Comparison of ENCODE assay signal across 7 mouse cellular contexts in the genomic region with DNA sequence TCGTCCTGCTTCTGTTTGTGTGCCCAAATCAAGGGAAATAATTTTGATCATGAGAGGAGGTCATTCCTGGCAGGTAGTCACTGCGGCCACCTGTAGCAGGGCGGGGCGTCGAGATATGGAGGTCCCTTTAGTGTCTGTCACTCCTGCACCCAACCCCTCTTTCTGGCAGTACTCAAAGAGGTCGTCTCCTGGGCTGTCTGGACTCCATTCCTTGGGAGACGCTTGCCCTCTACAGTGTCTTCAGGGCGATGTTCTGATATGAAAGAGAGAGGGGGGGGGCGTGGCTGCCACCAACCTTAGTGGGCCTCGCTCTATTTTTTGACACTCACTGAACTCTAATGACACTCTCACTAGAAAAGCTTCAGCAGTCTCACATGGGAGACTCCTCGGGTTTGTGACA. TPM values are rescaled to one million over a fixed set of nuclear protein-coding genes. Genes with fewer than 3 reads are reported as not detected.
DNase-seq lines count a peak whose midpoint lies in the region; ATAC-seq and TF ChIP-seq lines count a peak whose summit lies in the region.

No protein-coding gene starts in this region.

- peak overlapping the region; percentile 63 for H3K4me2 ChIP-seq in lung, postnatal 0 days (replicated peaks; ENCODE audit: low read depth, low read length)
- peak overlapping the region; percentile 93 for H3K4me2 ChIP-seq in intestine, embryonic 14.5 days (ENCODE audit: low read length)
- peak overlapping the region; percentile 63 for H3K4me2 ChIP-seq in neural tube, embryonic 14.5 days (ENCODE audit: low read depth, low read length)

- no peak for ATAC-seq in lung, postnatal 0 days
- ATAC-seq in intestine, embryonic 14.5 days (replicated peaks; ENCODE audit: low FRiP score, low TSS enrichment, low read depth) = no peak
- no peak for ATAC-seq in neural tube, embryonic 14.5 days (ENCODE audit: low read depth)
- no peak for ATAC-seq in monocyte, adult 5-6 weeks (replicated peaks; ENCODE audit: insufficient number of reproducible peaks, low FRiP score, low TSS enrichment, poor library complexity, severe bottlenecking)

- H3K9me3 ChIP-seq in lung, postnatal 0 days (ENCODE audit: low read length) = no peaks in the 10 kb centered on the region
- H3K9me3 ChIP-seq in intestine, embryonic 14.5 days (ENCODE audit: control insufficient read depth, low read length) = no peaks in the 10 kb centered on the region
- no peaks in the 10 kb centered on the region for H3K9me3 ChIP-seq in neural tube, embryonic 14.5 days (ENCODE audit: control insufficient read depth, low read length)

- no peak for TF ChIP-seq CTCF in lung, postnatal 0 days (IDR thresholded peaks at IDR 0.05)
- TF ChIP-seq CTCF in embryonic fibroblast, embryonic 13.5 days (IDR thresholded peaks at IDR 0.05; ENCODE audit: borderline replicate concordance, insufficient read depth, low read length) = no peak

- peaks cover 8% of the 10 kb centered on the region; the same call in 1 of the 2 replicates for H3K36me3 ChIP-seq in lung, postnatal 0 days (ENCODE audit: insufficient read depth, low read length)
- H3K36me3 ChIP-seq in intestine, embryonic 14.5 days (ENCODE audit: control insufficient read depth, insufficient read depth, low read length) = peaks cover 15% of the 10 kb centered on the region
- peaks cover 9% of the 10 kb centered on the region for H3K36me3 ChIP-seq in neural tube, embryonic 14.5 days (ENCODE audit: control insufficient read depth, insufficient read depth, low read length)

- peak; percentile 24 for DNase-seq in lung, postnatal 0 days (ENCODE audit: low spot score)
- DNase-seq in lung, adult 18-20 months = no peak
- DNase-seq in intestine, embryonic 14.5 days (ENCODE audit: low spot score) = no peak
- no peak for DNase-seq in layer of hippocampus, adult 11-12 months (ENCODE audit: low spot score)

- no peaks in the 10 kb centered on the region for H3K27me3 ChIP-seq in lung, postnatal 0 days (replicated peaks; ENCODE audit: insufficient read depth, low read length)
- H3K27me3 ChIP-seq in intestine, embryonic 14.5 days (replicated peaks; ENCODE audit: control insufficient read depth, insufficient read depth, low read length) = 0 out of 2 replicates have a peak, but pooled peaks cover 3% of the 10 kb centered on the region
- H3K27me3 ChIP-seq in neural tube, embryonic 14.5 days (ENCODE audit: control insufficient read depth, insufficient read depth, low read length) = no peaks in the 10 kb centered on the region

- H3K4me3 ChIP-seq in lung, postnatal 0 days (ENCODE audit: low read depth, low read length) = peak overlapping the region; percentile 61
- H3K4me3 ChIP-seq in embryonic fibroblast, embryonic 13.5 days (ENCODE audit: insufficient read depth, low read length) = peak overlapping the region; percentile 67
- H3K4me3 ChIP-seq in intestine, embryonic 14.5 days (ENCODE audit: low read depth, low read length) = peak overlapping the region; percentile 82
- H3K4me3 ChIP-seq in neural tube, embryonic 14.5 days (ENCODE audit: low read depth, low read length) = peak overlapping the region; percentile 72

- whole genome bisulfite sequencing in lung, postnatal 0 days = 59% methylated on average over 11 of the region's 11 CpGs
- 56% methylated on average over 11 of the region's 11 CpGs for WGBS in intestine, embryonic 14.5 days
- 66% methylated on average over 11 of the region's 11 CpGs for WGBS in neural tube, embryonic 14.5 days

- TF ChIP-seq EP300 in lung, postnatal 0 days (IDR thresholded peaks at IDR 0.05) = no peak

- TF ChIP-seq POLR2A in embryonic fibroblast, embryonic 13.5 days (IDR thresholded peaks at IDR 0.05; ENCODE audit: low read depth, low read length) = no peak

- H3K4me1 ChIP-seq in lung, postnatal 0 days (ENCODE audit: insufficient read depth, low read depth, low read length) = peaks cover 4% of the 10 kb centered on the region; the same call in 1 of the 2 replicates
- peaks cover 7% of the 10 kb centered on the region; the same call in 1 of the 2 replicates for H3K4me1 ChIP-seq in embryonic fibroblast, embryonic 13.5 days (ENCODE audit: control insufficient read depth, insufficient read depth, low read length)
- H3K4me1 ChIP-seq in intestine, embryonic 14.5 days (replicated peaks; ENCODE audit: control insufficient read depth, insufficient read depth, low read length) = peaks cover 15% of the 10 kb centered on the region
- H3K4me1 ChIP-seq in neural tube, embryonic 14.5 days (ENCODE audit: control insufficient read depth, insufficient read depth, low read length) = peaks cover 29% of the 10 kb centered on the region

- H3K9ac ChIP-seq in lung, postnatal 0 days (replicated peaks; ENCODE audit: low read depth) = peak overlapping the region; percentile 58
- peak overlapping the region; percentile 69 for H3K9ac ChIP-seq in intestine, embryonic 14.5 days (ENCODE audit: low read length)
- H3K9ac ChIP-seq in neural tube, embryonic 14.5 days (replicated peaks; ENCODE audit: low read depth, low read length) = peak overlapping the region; percentile 72

- H3K27ac ChIP-seq in lung, postnatal 0 days (ENCODE audit: low read length) = peak overlapping the region; percentile 81
- no peak overlapping the region for H3K27ac ChIP-seq in embryonic fibroblast, embryonic 13.5 days (ENCODE audit: insufficient read depth, low read length)
- H3K27ac ChIP-seq in intestine, embryonic 14.5 days (ENCODE audit: low read depth) = peak overlapping the region; percentile 88
- H3K27ac ChIP-seq in neural tube, embryonic 14.5 days (ENCODE audit: low read depth, low read length) = peak overlapping the region; percentile 90; the same call in 1 of the 2 replicates

RNA-seq across cellular contexts. Expression of a gene that starts 0.9 kb away (rescaled TPM):
- 3.5 and 4.0 TPM in 2 replicates for polyA plus RNA-seq in lung, postnatal 0 days (2015; fragmentation: Nextera tagmentation; extraction: Ambion mirVana)
- polyA plus RNA-seq in embryonic fibroblast, embryonic 13.5 days (2011; ENCODE audit: insufficient read length, low read depth, missing spikeins) = 17.6 and 21.7 TPM in 2 replicates
- polyA plus RNA-seq in intestine, embryonic 14.5 days (2014; fragmentation: Nextera tagmentation; extraction: Ambion mirVana) = 6.3 and 7.3 TPM in 2 replicates
- 21.5 and 27.0 TPM in 2 replicates for polyA plus RNA-seq in neural tube, embryonic 14.5 days (2014; fragmentation: Nextera tagmentation; extraction: Ambion mirVana)
- 2.5 to 6.9 TPM (median 2.9 TPM) in 3 replicates for total RNA-seq in monocyte, adult 5-6 weeks (2017)

RNA-seq across cellular contexts. Expression of a gene that starts 16.3 kb away (rescaled TPM):
- 0.19 and 0.39 TPM in 2 replicates for polyA plus RNA-seq in lung, postnatal 0 days (2015; fragmentation: Nextera tagmentation; extraction: Ambion mirVana)
- not detected in 2 replicates for polyA plus RNA-seq in embryonic fibroblast, embryonic 13.5 days (2011; ENCODE audit: insufficient read length, low read depth, missing spikeins)
- polyA plus RNA-seq in intestine, embryonic 14.5 days (2014; fragmentation: Nextera tagmentation; extraction: Ambion mirVana) = not detected in 2 replicates
- not detected in 2 replicates for polyA plus RNA-seq in neural tube, embryonic 14.5 days (2014; fragmentation: Nextera tagmentation; extraction: Ambion mirVana)
- total RNA-seq in monocyte, adult 5-6 weeks (2017) = not detected in 3 replicates

RNA-seq across cellular contexts. Expression of a gene that starts 16.5 kb away (rescaled TPM):
- polyA plus RNA-seq in lung, postnatal 0 days (2015; fragmentation: Nextera tagmentation; extraction: Ambion mirVana) = 35.4 and 37.0 TPM in 2 replicates
- 33.3 and 41.3 TPM in 2 replicates for polyA plus RNA-seq in embryonic fibroblast, embryonic 13.5 days (2011; ENCODE audit: insufficient read length, low read depth, missing spikeins)
- polyA plus RNA-seq in intestine, embryonic 14.5 days (2014; fragmentation: Nextera tagmentation; extraction: Ambion mirVana) = 91.5 and 108 TPM in 2 replicates
- polyA plus RNA-seq in neural tube, embryonic 14.5 days (2014; fragmentation: Nextera tagmentation; extraction: Ambion mirVana) = 54.1 and 57.4 TPM in 2 replicates
- total RNA-seq in monocyte, adult 5-6 weeks (2017) = 18.0 to 42.4 TPM (median 29.6 TPM) in 3 replicates

RNA-seq across cellular contexts. Expression of a gene that starts 17.3 kb away (rescaled TPM):
- polyA plus RNA-seq in lung, postnatal 0 days (2015; fragmentation: Nextera tagmentation; extraction: Ambion mirVana) = 0.06 and 0.10 TPM in 2 replicates
- polyA plus RNA-seq in embryonic fibroblast, embryonic 13.5 days (2011; ENCODE audit: insufficient read length, low read depth, missing spikeins) = not detected in 2 replicates
- 0.40 and 0.46 TPM in 2 replicates for polyA plus RNA-seq in intestine, embryonic 14.5 days (2014; fragmentation: Nextera tagmentation; extraction: Ambion mirVana)
- polyA plus RNA-seq in neural tube, embryonic 14.5 days (2014; fragmentation: Nextera tagmentation; extraction: Ambion mirVana) = 1.6 and 2.2 TPM in 2 replicates
- 1.1 TPM in 1 of 3 replicates, not detected in the others for total RNA-seq in monocyte, adult 5-6 weeks (2017)

RNA-seq across cellular contexts. Expression of a gene that starts 22.8 kb away (rescaled TPM):
- 13.1 and 17.0 TPM in 2 replicates for polyA plus RNA-seq in lung, postnatal 0 days (2015; fragmentation: Nextera tagmentation; extraction: Ambion mirVana)
- 5.6 and 8.9 TPM in 2 replicates for polyA plus RNA-seq in embryonic fibroblast, embryonic 13.5 days (2011; ENCODE audit: insufficient read length, low read depth, missing spikeins)
- polyA plus RNA-seq in intestine, embryonic 14.5 days (2014; fragmentation: Nextera tagmentation; extraction: Ambion mirVana) = 30.3 and 33.7 TPM in 2 replicates
- polyA plus RNA-seq in neural tube, embryonic 14.5 days (2014; fragmentation: Nextera tagmentation; extraction: Ambion mirVana) = 165 and 211 TPM in 2 replicates
- 0.95 TPM in 1 of 3 replicates, not detected in the others for total RNA-seq in monocyte, adult 5-6 weeks (2017)
